Mouse (Mus musculus): ENCODE measurements around the gene Sec61a1.

DNA sequence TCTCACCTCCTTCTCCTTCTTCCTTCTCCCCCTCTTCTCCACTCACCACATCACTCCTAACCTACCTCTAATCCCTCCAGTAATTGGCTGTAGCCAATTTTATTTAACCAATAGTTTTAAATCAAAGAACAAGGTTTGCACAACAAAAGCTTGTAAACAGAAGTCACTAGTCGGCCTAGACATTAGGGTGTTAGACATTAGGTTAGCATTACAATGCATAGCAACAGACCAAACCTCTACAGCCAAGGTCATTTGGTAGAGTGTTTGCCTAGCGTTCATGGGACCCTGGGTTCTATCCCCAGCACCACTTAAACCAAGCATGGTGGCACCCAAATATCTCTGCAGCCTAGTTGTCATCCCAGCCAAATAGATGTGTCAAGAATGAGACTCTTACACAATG lies 64.2 kb downstream of the Sec61a1 start:
- TF ChIP-seq CTCF (IDR thresholded peaks at IDR 0.05; ENCODE audit: low read depth) (no peak), EP300 (optimal IDR thresholded peaks at IDR 0.05) (no peak)

Measured in stomach, postnatal 0 days (tissue).